Mouse (Mus musculus) liver, adult 2 months (tissue): Measurements from ENCODE around the gene Mmp15.

ENCODE experiments used
- CTCF ChIP-seq: fragments of 200-500 bp; IDR thresholded peaks from 2 replicates; pipeline ENCODE4 v1.5.1; 2011; ENCODE audit warnings: low read depth, low read length, control low read depth
- POLR2A ChIP-seq: fragments of 200-500 bp; IDR thresholded peaks from 2 replicates; pipeline ENCODE4 v1.6.1; 2011; ENCODE audit warnings: low read length, control low read depth; ENCODE audit not compliant: insufficient read depth; ENCODE audit errors: extremely low read depth

- TF ChIP-seq POLR2A (no peak), CTCF (no peak)
Observed at GRCm38 (mm10) chr8:95384501-95384900, 32.4 kb downstream of the Mmp15 start.
